Mouse (Mus musculus): Measurements from ENCODE around the gene Cdkn2b. TPM values are rescaled to one million over a fixed set of nuclear protein-coding genes. Genes with fewer than 3 reads are reported as not detected.

Cdkn2b gene
- under 1 TPM; 0.24 to 0.36 TPM for polyA plus RNA-seq (2017; shearing (Covaris generic))

DNA sequence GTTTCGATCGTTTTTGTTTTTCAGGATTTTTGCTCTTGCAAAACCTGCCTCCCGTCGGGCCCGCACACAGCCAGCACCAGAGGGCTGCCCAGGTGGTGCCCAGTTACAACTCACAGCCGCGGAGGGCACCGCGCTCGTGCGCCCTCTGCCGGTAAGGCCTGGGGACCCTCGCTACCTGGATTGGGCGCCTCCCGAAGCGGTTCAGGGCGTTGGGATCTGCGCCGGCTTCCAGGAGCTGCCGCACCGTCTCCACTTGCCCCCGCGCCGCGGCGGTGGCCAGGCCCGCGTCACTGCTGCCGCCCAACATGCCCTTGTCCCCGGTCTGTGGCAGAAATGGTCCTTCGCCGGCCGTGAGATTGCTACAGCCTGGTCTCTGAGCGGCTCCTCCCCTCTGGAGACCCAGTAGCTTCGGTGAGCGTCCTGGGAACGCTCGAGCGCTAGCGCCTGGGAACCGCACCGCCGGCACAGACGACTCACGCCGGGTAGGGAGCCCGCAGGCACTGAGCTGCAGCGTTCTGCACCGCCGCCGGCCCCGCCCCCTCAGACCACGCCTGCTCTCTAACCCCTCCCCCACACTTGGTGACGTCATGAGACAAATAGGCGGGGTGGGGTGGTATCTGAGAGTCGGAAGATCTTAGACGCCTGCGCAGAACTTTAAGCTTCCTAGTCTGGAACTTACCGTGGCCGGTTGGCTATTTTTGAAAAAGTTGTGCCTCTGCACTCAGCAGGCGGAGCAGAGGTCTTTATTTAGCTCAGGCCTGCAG, at the start of gene Cdkn2b:
TSS of gene Cdkn2b (minus strand) at position 549 of the 764 bp plus-strand sequence.
- peak; percentile 94 for ATAC-seq

DNA sequence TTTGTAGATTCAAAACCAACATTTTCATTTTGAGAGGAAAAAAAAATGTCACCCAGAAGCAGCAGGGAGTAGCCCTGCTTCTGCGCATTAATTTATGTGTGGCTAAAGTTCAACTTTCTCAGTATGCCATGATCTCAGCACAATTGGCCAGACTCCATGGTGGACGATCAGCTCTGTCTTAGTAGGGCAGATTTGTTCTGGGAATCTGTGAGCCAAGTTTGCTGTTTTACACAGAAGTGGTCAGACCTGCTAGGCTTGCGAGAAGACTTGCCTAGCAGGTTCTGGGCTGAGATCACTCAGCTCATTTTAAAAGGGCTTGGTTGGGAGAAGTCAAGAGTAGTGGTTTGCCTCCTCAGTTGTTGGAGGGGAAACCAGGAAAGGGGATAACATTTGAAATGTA, 49.5 kb upstream of the Cdkn2b start:
- no peak for ATAC-seq

DNA sequence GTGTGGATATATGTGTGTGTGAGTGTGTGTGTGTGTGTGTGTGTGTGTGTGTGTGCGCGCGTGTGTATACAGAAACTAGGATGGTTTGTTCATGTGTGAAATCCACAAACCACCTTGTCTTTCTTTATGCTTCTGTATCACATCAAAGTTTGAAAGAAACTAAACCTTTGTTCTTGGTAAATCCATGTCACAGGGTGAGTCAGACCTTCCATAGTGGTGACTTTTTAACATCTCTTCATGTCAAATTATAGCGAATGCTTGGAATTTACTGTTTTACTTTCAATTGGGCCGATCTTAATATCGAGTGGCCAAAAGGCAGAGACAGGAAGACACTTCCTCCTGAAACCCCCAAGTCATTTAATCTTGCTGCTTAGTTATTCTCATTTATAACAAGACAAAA, 48.7 kb upstream of the Cdkn2b start:
- no peak for ATAC-seq

DNA sequence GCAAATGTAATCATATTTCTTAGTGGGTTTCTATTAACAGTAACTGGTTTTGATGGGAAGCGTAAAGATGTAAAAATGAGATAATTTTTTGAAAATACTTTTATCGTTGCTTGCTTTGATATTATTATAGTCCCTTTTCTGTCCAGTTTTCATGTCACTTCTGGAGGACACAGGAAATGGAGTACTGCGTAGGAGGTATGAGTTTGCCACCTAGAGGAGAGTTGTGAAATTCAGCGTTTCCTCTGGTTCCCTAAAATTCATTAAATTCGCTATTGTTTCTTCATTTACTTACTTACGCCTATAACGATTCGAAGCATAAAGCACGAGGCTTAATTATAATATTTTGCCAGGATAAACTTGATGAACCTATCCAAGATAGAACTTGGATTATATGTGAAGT, 43.1 kb upstream of the Cdkn2b start:
- no peak for ATAC-seq

DNA sequence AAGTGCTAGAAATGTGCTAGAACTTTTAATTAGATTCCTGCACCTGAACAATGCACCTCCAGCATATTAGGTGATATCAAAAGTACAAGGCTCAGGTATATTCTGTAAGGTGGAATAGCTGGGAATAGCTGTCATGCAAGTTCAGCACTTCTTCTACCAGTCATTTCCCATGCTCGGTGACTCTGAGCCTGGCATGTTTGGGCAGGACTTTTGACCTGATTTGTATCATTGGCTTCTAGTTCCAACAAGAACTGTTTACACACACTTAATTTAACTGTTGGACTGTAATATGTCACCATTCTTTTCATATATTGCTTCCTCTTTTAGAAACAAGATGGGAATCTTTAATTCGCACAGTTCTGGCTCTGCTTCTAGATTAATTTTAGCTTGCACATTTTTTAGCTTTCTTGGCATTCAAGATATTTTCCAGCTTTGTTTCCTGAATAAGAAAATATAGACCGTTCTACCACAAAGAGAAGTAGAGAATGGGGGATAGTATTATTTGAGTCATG, 42.3 kb upstream of the Cdkn2b start:
- ATAC-seq, result no peak

DNA sequence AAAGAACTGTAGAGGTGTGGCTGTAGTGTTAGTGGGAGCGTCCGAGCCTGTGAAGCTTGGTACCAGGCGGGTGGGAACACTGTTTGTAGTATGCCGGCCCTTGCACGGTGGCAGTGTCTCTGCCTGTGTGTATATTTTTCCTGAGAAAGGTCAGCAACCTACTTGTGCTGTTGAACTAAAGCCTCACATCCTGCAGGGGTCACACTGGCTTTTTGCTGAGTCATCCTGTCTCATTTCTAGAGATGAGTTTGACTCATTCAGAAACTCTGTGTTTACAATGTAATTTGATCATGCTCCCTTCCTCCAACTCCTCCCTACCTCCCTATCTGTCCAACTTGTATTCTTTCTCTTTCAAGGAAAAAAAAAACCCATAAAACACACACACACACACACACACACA, 40.6 kb upstream of the Cdkn2b start:
- peak; percentile 63 for ATAC-seq

DNA sequence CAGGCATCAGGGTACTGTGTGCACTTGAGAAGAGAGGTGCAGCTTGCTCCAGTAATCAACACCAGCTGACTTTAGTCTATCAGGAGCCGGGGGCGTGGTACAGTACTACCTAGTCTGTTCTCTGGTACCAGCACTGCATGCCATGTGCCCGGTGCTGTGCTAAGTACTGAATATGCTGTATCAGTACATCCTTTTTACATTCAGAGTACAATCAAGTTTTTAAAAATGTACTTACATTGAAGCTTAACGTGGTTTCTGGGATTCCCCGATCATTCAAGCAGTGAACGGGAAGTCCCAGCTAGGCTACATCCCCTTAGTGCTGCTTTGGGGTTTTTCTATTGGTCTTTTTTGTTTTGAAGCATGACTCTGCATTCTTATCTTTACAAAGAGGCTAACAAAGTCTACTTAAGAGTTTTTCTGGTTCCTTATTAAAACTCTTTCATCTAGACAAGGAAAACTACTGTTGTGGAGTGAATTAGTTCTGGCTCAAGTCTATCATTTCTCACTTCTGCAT, 40.2 kb upstream of the Cdkn2b start:
- peak; percentile 77 for ATAC-seq

DNA sequence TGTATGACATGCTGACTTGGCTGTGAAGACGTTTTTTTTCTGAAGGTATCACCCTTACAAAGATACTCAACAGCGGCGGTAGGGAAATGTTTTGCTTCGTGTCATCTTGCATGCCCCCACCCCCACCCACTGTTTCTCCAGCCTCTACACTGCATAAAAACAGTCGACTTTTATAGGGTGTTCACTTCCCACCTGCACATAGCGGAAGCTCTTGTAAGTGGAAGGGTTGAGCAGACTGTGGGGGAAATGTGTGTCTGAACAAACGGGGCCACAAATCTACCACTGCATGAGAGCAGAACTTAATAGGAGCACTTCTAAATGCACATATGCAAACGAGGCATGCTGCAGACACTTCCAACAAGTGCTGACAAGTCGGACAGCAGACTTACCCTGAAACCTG, 39.6 kb upstream of the Cdkn2b start:
- ATAC-seq, result no peak

DNA sequence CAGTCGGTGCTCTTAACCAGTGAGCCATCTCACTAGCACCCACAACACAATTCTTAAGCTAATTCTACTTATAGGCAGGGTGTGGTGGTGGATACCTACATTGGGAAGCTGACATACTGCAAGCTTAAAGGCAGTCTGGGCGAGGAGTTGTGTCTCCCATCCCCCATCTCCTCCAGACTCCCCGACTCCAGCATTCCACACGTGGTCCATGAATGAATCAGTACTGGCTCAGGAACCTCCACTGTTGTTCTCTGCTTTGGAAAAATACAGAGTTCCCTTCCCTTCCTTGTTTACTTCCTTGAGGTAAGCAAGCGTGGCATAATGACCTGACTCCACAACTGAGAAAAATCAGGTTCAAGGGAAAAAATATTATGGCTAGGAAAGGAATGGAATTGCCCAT, 38.0 kb upstream of the Cdkn2b start:
- ATAC-seq, result no peak

DNA sequence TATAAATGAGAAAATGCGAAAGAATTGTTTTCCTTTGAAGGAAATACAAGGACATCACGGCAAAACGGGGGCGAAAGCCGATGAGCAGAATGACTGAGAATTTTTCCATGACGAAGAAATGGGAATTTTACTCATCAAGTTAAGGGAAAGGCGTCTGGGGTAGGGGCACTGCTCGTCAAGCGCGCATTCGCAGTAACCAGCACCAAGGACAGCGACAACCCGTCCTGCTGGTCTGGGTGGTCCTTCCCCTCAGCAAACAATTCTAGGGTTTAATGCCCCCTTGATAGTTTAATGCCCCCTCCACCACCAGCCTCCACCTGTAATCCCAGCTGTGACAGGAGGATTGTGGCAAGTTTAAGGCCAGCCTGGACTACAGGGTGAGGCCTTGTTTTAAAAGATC, 2.6 kb upstream of the Cdkn2b start:
- no peak for ATAC-seq

DNA sequence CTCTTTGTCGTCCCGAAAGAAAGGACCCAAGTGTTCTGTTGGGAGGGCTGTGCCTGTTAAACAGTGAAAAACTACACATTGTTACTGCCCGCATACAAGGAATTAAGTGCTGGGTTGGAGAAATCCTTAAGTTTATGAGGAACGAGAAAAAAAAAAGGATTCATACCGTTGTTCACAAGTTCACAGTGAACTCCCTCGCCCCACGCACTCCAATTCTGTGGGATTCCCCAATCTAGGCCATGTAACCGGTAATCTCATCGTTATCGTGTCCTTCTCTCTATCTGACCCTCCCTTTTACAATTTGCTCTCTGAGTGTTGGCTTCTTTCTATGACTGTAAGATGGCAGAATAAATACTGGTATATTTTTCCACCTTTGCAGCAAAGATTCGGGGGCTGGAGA, 843 bp downstream of the Cdkn2b start:
- ATAC-seq, result no peak

DNA sequence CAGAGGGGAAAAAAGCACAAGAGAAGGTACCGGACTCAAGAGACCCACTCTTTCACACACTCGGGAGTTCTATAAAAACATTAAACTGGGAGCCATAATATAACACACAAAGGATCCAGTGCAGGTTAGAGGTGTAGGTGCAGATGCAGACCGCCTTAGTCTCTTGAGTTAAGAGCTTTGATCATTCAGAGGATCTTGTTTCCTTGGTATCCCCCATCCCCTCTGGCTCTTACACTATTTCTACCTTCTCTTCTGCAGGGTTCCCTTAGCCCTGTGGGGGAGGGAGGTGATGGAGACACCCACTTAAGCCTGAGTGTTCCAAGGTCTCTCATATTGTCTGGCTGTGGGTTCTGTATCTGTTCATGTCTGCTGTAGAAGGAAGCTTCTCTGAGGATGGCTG, 2.8 kb downstream of the Cdkn2b start:
- ATAC-seq, result no peak

DNA sequence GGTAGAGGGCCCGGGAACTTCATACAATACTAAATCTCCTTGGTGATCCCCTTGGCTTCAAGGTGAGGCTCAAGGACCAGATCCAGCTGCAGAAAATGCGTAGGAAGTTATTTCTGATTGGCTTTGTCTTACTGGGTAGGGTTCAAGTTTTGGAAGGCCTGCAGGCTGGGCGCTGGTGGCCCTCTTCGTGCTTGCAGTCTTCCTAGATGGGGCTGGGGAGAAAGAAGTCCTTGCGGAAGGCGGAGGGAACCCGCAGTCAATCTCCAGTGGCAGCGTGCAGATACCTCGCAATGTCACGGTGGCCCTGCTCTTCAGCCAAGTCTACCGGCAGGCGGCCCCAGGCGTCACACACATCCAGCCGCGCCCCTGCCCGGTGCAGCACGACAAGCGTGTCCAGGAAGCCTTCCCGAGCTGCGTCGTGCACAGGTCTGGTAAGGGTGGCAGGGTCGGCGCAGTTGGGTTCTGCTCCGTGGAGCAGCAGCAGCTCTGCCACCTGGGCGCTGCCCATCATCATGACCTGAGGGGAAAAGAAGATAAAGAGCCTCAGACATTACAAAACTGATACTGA, 4.0 kb downstream of the Cdkn2b start:
- no peak for ATAC-seq

DNA sequence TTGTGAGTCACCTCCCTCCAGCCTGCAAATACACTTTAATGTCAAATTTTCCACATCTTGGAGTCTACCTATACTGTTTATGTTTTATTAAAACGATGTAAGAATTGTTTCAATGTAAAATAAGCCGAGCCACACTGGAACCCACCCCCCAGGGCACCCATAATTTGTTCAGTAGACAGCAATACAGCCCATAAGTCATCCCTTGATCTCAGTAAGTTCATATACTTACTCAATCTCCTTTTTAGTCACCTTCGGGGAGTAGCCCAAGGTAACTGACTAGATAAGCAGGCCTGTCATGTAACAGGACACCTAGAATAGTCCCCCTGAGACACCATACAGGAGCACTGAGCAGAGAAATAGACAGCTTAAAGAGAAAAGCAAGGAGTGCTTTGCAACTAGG, 5.1 kb downstream of the Cdkn2b start:
- ATAC-seq, result no peak

DNA sequence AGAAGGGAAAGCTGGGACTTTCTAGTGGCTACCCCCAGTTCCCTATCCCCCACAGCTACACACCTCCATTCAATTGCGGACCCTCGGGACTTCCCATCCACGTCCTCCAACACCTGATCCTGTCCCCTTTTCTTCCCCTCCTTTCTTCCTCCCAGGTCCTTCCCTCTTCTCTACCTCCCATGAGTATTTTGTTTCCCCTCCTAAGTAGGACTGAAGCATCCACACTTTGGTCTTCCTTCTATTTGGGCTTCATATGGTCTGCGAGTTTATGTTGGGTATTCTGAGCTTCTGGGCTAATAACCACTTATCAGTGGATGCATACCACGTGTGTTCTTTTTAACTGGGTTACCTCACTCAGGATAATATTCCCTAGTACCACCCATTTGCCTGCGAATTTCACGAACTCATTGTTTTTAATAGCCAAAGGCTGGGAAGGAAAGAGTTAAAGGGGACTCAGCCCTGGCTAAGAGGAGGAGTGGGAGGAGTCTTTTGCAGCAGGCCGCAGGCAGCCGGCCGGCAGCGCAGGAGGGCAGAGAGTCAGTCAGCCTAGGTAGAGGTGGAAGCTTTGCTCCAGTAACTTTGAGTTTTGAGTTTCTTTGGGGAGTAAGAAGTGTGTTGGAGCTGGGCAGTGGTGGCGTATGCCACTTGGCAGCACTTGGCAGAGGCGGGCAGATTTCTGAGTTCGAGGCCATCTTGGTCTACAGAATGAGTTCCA, 7.4 kb downstream of the Cdkn2b start:
- no peak for ATAC-seq

DNA sequence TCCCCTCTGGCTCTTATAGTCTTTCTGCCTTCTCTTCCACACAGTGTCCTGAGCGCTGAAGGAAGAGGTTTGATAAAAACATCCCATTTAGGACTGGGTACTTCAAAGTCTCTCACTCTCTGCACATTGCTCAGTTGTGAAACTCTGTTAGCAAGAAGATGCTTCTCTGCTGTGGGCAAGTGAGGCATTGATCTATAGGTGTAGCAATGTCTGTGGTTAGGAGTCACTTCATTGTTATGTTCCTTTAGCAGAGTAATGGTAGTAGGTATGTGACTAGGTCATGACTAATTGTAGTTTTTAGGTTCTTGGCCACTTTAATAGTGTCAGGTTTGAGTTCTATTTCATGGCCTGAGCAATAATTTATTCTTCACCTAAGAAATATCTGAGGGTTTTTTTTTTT, 8.7 kb downstream of the Cdkn2b start:
- no peak for ATAC-seq

DNA sequence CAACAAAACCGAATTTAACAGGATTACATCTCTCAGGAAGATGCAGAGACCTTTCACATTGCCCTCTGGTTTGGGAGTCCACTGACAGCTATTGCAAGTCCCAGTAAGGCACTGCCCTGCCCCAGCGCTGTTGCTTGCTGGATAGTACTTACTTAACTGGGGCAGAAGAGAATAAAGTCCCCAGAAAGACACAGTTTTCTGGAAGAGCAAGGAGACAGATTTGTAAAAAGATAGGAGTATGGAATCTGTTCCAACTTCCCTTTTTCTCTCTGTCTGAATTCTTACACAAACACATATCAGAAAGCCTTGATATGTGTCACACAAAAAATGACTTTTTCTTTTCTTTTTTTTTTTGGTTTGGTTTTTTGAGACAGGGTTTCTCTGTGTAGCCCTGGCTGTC, 11.1 kb downstream of the Cdkn2b start:
- no peak for ATAC-seq

DNA sequence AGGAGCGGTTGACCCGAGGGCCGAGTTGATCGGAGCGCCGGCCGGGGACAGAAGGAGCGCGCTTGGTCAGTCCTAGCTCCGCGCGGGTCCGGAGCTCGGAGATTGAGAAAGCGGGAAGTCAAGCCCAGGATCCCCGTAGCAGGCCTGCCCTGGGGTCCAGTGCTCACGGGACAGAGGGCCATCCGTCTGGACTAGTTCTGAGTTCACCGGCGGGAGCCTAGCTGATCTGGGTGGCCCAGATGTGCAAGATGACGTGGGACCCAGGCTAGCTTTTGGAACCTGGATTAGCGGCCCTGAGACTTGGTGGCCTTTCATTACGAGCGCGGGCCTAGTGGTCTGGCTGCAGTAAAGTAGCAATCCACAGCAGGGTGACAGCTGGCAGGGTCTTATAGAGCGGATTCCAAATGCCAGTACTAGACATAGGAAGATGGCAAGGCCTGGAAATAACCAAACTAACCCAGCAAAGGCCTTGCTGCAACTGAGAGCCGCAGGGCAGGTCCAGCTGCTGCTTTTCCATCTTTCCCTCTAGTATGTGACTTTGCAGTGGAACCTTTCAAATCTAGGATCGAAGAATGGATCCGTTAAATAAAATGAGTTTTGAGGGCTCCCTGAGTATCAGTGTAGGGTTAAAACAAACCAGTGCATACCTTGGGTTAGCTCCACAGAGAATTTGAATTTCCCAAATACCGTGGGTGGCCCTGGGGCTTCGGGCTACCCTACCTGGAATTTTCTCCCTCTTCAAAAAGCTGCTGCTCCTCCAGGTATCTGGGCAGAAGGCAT, 15.2 kb downstream of the Cdkn2b start:
- ATAC-seq, result no peak

DNA sequence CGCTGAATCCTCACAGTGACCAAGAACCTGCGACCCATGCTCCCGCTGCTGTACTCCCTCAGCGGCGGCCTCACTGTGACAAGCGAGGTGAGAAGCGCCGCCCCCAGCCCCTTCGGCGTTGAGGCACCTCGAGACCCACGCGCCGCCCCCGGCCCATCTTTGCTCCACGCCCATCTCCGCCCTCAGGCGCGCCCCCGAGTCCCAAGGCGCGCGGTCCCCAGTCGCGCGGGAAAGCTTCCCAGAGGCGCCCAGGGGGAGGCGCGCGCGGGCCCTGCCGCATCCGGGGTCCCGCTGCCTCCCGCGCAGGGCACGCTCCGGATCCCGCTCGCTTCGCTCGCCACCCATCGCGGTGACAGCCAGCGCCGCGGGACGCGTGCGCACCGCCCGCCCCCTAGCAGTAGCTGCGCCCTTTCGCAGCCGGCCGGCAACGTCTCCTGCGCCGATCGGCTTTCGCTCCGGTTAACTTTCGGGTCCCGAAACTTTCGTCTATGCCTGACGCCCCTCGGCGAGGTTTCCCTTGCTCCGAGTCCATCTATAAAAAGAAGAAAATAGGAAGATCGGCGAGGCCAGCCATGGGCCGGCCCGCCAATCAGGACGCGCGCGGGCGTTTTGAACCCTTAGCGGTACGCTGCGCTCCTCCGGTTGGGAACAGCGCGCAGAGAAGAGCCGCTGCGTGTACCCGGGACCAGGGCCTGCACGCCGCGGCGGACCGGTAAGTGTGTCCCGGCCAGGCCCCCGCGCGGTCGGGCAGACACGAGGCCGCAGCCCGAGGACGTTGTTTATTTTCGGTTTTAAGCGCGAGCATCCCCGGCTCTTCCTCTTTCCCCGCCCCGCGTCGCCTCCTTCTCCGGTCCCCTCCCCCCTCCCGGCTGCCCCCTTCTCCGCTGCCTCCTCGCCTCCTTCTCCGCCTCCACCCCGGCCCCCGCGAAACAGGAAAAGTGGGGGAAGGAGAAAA, 16.1 kb downstream of the Cdkn2b start, which contains the start of gene Cdkn2a:
TSS of gene Cdkn2a (minus strand) at position 168 of the 955 bp plus-strand sequence.
- peak; percentile 79 for ATAC-seq

DNA sequence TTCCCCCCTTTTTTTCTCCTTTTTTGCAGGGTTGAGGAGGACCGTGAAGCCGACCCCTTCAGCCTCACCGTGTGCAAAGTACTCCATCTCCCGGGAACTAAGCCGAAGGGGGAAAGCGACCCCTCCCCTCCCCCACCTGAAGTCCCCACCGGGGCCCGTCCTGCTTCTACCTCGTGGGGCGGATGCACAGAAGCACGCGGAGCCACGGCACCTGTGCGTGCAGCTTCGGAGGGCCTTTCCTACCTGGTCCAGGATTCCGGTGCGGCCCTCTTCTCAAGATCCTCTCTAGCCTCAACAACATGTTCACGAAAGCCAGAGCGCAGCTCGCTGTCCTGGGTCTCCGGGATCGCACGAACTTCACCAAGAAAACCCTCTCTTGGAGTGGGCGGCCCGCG, 16.8 kb downstream of the Cdkn2b start:
- peak; percentile 11 for ATAC-seq

DNA sequence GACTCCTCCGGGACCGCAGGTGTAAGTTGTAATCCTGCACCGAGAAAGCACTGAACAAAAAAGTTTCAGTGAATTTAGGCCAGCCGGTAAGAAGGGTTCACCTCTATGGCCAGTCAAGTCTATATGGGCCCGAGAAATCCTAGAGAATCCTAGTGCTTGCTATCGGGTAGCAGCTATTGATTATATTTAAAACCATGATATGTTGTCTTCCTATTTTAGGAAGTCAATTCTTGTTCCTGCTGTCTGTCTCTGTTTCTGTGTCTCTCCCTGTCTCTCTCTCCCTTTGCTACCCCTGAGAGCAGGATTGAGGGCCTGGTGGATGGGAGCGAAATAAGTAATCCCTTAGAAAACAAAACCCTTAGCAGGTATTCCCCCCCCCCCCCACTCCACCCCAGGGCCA, 17.3 kb downstream of the Cdkn2b start:
- ATAC-seq, result no peak
